Comparison of ENCODE assay signal across 20 mouse cellular contexts in the genomic region with DNA sequence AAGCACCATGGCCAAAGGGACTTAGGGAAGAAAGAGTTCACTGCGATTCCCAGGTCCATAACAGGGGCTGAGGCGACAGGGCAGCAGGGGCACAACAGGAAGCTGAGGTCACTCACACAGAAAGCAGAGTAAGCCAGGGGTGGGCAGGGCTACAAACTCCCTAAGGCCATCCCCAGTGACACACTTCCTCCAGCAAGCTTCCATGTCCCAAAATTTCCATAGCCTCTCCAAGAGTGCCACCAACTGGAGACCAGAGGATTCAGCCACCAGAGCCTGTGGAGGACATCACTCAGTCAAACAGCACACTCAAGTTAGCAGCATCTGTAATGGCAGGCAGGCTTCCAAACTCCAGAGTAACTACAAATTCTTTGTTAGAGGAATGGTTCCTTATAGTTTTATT. TPM values are rescaled to one million over a fixed set of nuclear protein-coding genes. Genes with fewer than 3 reads are reported as not detected.
DNase-seq lines count a peak whose midpoint lies in the region; ATAC-seq and TF ChIP-seq lines count a peak whose summit lies in the region.
"Had no signal": no experiment of that assay in that cellular context is flagged by ENCODE, and none has a peak within 500 bp of the region (broad histone marks: within the 10 kb centered on the region; RNA-seq: fewer than 3 reads in every experiment).

No protein-coding gene starts in this region.

- no peaks in the 10 kb centered on the region for H3K9me3 ChIP-seq in liver, embryonic 14.5 days (ENCODE audit: control insufficient read depth, low read length)
- H3K9me3 ChIP-seq in stomach, postnatal 0 days (ENCODE audit: control insufficient read depth, low read length), result no peaks in the 10 kb centered on the region
- H3K9me3 ChIP-seq: embryonic facial prominence, embryonic 13.5 days; forebrain, embryonic 15.5 days; heart, embryonic 13.5 days; liver, embryonic 13.5 days; stomach, embryonic 15.5 days had no signal

- TF ChIP-seq EP300 in liver, embryonic 14.5 days (IDR thresholded peaks at IDR 0.05; ENCODE audit: low read depth), result no peak
- TF ChIP-seq EP300 in stomach, postnatal 0 days (optimal IDR thresholded peaks at IDR 0.05), result no peak

- H3K9ac ChIP-seq in liver, embryonic 14.5 days (replicated peaks), result no peak overlapping the region
- no peak overlapping the region for H3K9ac ChIP-seq in stomach, postnatal 0 days (ENCODE audit: low read length)
- H3K9ac ChIP-seq: embryonic facial prominence, embryonic 13.5 days; forebrain, embryonic 15.5 days; heart, embryonic 13.5 days; liver, embryonic 13.5 days; stomach, embryonic 15.5 days had no signal

- H3K27me3 ChIP-seq in liver, embryonic 14.5 days (ENCODE audit: control insufficient read depth, insufficient read depth, low read length), result no peaks in the 10 kb centered on the region
- no peaks in the 10 kb centered on the region for H3K27me3 ChIP-seq in stomach, postnatal 0 days (ENCODE audit: control insufficient read depth, insufficient read depth, low read length)
- H3K27me3 ChIP-seq: embryonic facial prominence, embryonic 13.5 days; forebrain, embryonic 15.5 days; heart, embryonic 13.5 days; liver, embryonic 13.5 days; stomach, embryonic 15.5 days had no signal

- WGBS in liver, embryonic 14.5 days (ENCODE audit: insufficient replicate concordance), result 75% methylated on average over 2 of the region's 2 CpGs
- 94% methylated on average over 2 of the region's 2 CpGs for WGBS in stomach, postnatal 0 days

- peaks cover 26% of the 10 kb centered on the region for H3K36me3 ChIP-seq in liver, embryonic 14.5 days (replicated peaks; ENCODE audit: control insufficient read depth, insufficient read depth, low read depth)
- peaks cover 7% of the 10 kb centered on the region for H3K36me3 ChIP-seq in stomach, postnatal 0 days (ENCODE audit: control insufficient read depth, insufficient read depth, low read length)

- no peak for ATAC-seq in liver, embryonic 14.5 days (ENCODE audit: insufficient read depth)
- ATAC-seq in stomach, postnatal 0 days (ENCODE audit: low FRiP score, low TSS enrichment), result no peak
- ATAC-seq in cerebellum, adult (ENCODE audit: insufficient number of reproducible peaks, low FRiP score, low TSS enrichment), result no peak
- ATAC-seq: activated CD4-positive, CD25-positive, alpha-beta regulatory T cell, adult 4 months; forebrain, embryonic 15.5 days; hindbrain, postnatal 0 days had no signal

- no peak overlapping the region for H3K4me3 ChIP-seq in liver, embryonic 14.5 days (ENCODE audit: insufficient read depth in 1 of 2, low read depth in 2 of 2, low read length in 2 of 2)
- H3K4me3 ChIP-seq in stomach, postnatal 0 days (ENCODE audit: low read depth, low read length), result no peak overlapping the region
- H3K4me3 ChIP-seq: embryonic facial prominence, embryonic 13.5 days; forebrain, embryonic 15.5 days; heart, embryonic 13.5 days; liver, embryonic 13.5 days; stomach, embryonic 15.5 days had no signal

- H3K4me2 ChIP-seq in liver, embryonic 14.5 days (ENCODE audit: low read depth), result no peak overlapping the region
- no peak overlapping the region for H3K4me2 ChIP-seq in stomach, postnatal 0 days (replicated peaks; ENCODE audit: low read depth)
- H3K4me2 ChIP-seq: embryonic facial prominence, embryonic 13.5 days; forebrain, embryonic 15.5 days; heart, embryonic 13.5 days; liver, embryonic 13.5 days; midbrain, embryonic 11.5 days; stomach, embryonic 15.5 days had no signal

- no peaks in the 10 kb centered on the region for H3K4me1 ChIP-seq in liver, embryonic 14.5 days (replicated peaks; ENCODE audit: control insufficient read depth in 2 of 2, insufficient read depth in 2 of 2, low read length in 1 of 2)
- no peaks in the 10 kb centered on the region for H3K4me1 ChIP-seq in stomach, postnatal 0 days (replicated peaks; ENCODE audit: control insufficient read depth, insufficient read depth)
- H3K4me1 ChIP-seq: embryonic facial prominence, embryonic 13.5 days; forebrain, embryonic 15.5 days; heart, embryonic 13.5 days; liver, embryonic 13.5 days; stomach, embryonic 15.5 days had no signal

- TF ChIP-seq CTCF in liver, embryonic 14.5 days (IDR thresholded peaks at IDR 0.05; ENCODE audit: low read depth), result 0 out of 2 replicates have a peak, but pooled peaks have one; percentile 11
- peak; percentile 50 for TF ChIP-seq CTCF in stomach, postnatal 0 days (IDR thresholded peaks at IDR 0.05; ENCODE audit: low read depth)

- H3K27ac ChIP-seq in liver, embryonic 14.5 days, result no peak overlapping the region
- no peak overlapping the region for H3K27ac ChIP-seq in stomach, postnatal 0 days (replicated peaks)
- H3K27ac ChIP-seq: embryonic facial prominence, embryonic 13.5 days; forebrain, embryonic 15.5 days; heart, embryonic 13.5 days; hindbrain, postnatal 0 days; liver, embryonic 13.5 days; stomach, embryonic 15.5 days had no signal

- DNase-seq in heart, adult 11 months, result peak; percentile 77
- no peak for DNase-seq in heart, adult 18-20 months
- DNase-seq in liver, embryonic 14.5 days (ENCODE audit: low read depth in 3 of 3, low spot score in 3 of 3), result no peak
- DNase-seq in liver, result no peak
- DNase-seq in ZHBTc4 (ENCODE audit: low read depth, low spot score), result peak; percentile 14
- no peak for DNase-seq in stomach, postnatal 0 days (ENCODE audit: low spot score)
- DNase-seq: cerebellum, adult 9-11 months; heart, postnatal 36 days; kidney, adult 8-10 months; kidney, postnatal 36 days; liver, embryonic 13.5 days; right cerebral cortex, postnatal 25 days had no signal

RNA-seq across cellular contexts. Expression of a gene that starts 20.7 kb away (rescaled TPM):
- total RNA-seq in heart, adult 18-20 months (2021), result 1 to 10 TPM; 1.8 TPM
- polyA plus RNA-seq in liver, embryonic 14.5 days (2012; rRNA removed), result 5.0 and 7.7 TPM in 2 replicates
- polyA plus RNA-seq in liver, embryonic 14.5 days (2014; fragmentation: Nextera tagmentation; extraction: Ambion mirVana), result 4.3 and 5.2 TPM in 2 replicates
- 3.6 TPM in 2 replicates for polyA plus RNA-seq in stomach, postnatal 0 days (2015; fragmentation: Nextera tagmentation; extraction: Ambion mirVana)

RNA-seq across cellular contexts. Expression of a gene that starts 47.1 kb away (rescaled TPM):
- 1 to 10 TPM; 3.3 TPM for total RNA-seq in heart, adult 18-20 months (2021)
- 1.9 and 4.3 TPM in 2 replicates for polyA plus RNA-seq in liver, embryonic 14.5 days (2012; rRNA removed)
- polyA plus RNA-seq in liver, embryonic 14.5 days (2014; fragmentation: Nextera tagmentation; extraction: Ambion mirVana), result 4.9 TPM in 2 replicates
- 1.7 and 1.9 TPM in 2 replicates for polyA plus RNA-seq in stomach, postnatal 0 days (2015; fragmentation: Nextera tagmentation; extraction: Ambion mirVana)

Comparison
In these comparisons a context has a peak if more than half of its experiments do, and no peak if none do; other contexts are left out.
1. DNase-seq: peak in heart, adult 11 months (single experiment) and ZHBTc4 (single experiment); none in heart, adult 18-20 months (0 of 2), liver, embryonic 14.5 days (0 of 3), liver (single experiment) and stomach, postnatal 0 days (single experiment).